Mouse (Mus musculus) intestine, postnatal 0 days (tissue): ENCODE results near the gene Pde4d. TPM values are rescaled to one million over a fixed set of nuclear protein-coding genes. Genes with fewer than 3 reads are reported as not detected.

Experiments used
- ATAC-seq: fragments of 200-750 bp; cut with Nextera tagmentation; 2 replicates; pipeline ENCODE4 v1.8.0; 2017; ENCODE audit warnings: mild to moderate bottlenecking, moderate TSS enrichment, moderate library complexity
- H3K27ac ChIP-seq: fragments of 300-500 bp; sonication (generic); 2 replicates; pipeline ENCODE4 v1.5.1; 2014; ENCODE audit warnings: mild to moderate bottlenecking, low read depth, low read length, moderate library complexity
- H3K27me3 ChIP-seq: fragments of 300-500 bp; sonication (generic); replicated peaks from 2 replicates; pipeline ENCODE4 v1.6.1; 2014; ENCODE audit warnings: low read length, mixed read lengths; ENCODE audit not compliant: control insufficient read depth, insufficient read depth
- H3K36me3 ChIP-seq: fragments of 300-500 bp; sonication (generic); 2 replicates; pipeline ENCODE4 v1.6.1; 2014; ENCODE audit warnings: mild to moderate bottlenecking, moderate library complexity; ENCODE audit not compliant: control insufficient read depth, insufficient read depth
- H3K4me1 ChIP-seq: fragments of 300-500 bp; sonication (generic); replicated peaks from 2 replicates; pipeline ENCODE4 v1.6.1; 2014; ENCODE audit warnings: antibody characterized with exemption, low read length, mixed read lengths; ENCODE audit not compliant: control insufficient read depth, insufficient read depth
- H3K4me2 ChIP-seq: fragments of 300-500 bp; sonication (generic); replicated peaks from 2 replicates; pipeline ENCODE4 v1.6.1; 2014; ENCODE audit warnings: low read depth, mild to moderate bottlenecking, moderate library complexity
- H3K4me3 ChIP-seq: fragments of 300-500 bp; sonication (generic); 2 replicates; pipeline ENCODE4 v1.5.1; 2014; ENCODE audit warnings: low read depth, low read length
- H3K9ac ChIP-seq: fragments of 300-500 bp; sonication (generic); 2 replicates; pipeline ENCODE4 v1.6.1; 2014; ENCODE audit warnings: mild to moderate bottlenecking, low read depth, low read length
- H3K9me3 ChIP-seq: fragments of 300-500 bp; sonication (generic); 2 replicates; pipeline ENCODE4 v1.6.1; 2016; ENCODE audit warnings: mixed run types; ENCODE audit not compliant: control insufficient read depth
- CTCF ChIP-seq: sonication (generic); IDR thresholded peaks from 2 replicates; pipeline ENCODE4 v1.5.1; 2016; ENCODE audit warnings: low read depth, mild to moderate bottlenecking, control low read depth, antibody characterized with exemption, moderate library complexity
- WGBS: fragments of 180-500 bp; shearing (Covaris S2); extraction: QIAGEN DNeasy Blood & Tissue Kit; methylation state at CpG from one replicate; pipeline ENCODE4 v1.1.7; 2014; 5-methylcytosine and 5-hydroxymethylcytosine counted together
- polyA plus RNA-seq: library from polyadenylated mRNA; unstranded; fragments of >200 nt; fragmentation: Nextera tagmentation; extraction: Ambion mirVana; gene quantifications from 2 replicates; pipeline ENCODE4 v1.2.1, GENCODE M21; 2015

The Pde4d gene
- polyA plus RNA-seq, 1 experiment from 2014 or later, result 17.8 TPM

DNA sequence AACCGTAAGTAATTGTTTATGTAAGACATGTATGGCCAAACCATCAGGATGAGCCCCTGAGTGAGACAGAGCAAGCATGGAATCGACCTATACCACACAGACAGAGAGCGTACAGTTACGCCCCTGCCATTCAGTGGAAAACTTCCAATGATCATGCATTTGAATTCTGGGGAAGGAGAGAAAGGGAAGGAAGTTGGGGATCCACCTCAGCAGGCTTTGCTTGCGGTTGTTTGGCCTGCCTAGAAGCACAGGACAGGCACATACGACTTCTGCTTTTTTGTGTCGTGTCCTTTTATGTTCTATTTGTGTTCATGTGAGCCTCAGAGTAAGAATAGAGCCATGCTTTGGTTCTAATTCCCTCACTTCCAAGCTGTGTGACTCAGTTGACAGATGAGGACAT is 849.1 kb downstream of the Pde4d start:
- WGBS, result 82% methylated on average over 7 of the region's 7 CpGs

DNA sequence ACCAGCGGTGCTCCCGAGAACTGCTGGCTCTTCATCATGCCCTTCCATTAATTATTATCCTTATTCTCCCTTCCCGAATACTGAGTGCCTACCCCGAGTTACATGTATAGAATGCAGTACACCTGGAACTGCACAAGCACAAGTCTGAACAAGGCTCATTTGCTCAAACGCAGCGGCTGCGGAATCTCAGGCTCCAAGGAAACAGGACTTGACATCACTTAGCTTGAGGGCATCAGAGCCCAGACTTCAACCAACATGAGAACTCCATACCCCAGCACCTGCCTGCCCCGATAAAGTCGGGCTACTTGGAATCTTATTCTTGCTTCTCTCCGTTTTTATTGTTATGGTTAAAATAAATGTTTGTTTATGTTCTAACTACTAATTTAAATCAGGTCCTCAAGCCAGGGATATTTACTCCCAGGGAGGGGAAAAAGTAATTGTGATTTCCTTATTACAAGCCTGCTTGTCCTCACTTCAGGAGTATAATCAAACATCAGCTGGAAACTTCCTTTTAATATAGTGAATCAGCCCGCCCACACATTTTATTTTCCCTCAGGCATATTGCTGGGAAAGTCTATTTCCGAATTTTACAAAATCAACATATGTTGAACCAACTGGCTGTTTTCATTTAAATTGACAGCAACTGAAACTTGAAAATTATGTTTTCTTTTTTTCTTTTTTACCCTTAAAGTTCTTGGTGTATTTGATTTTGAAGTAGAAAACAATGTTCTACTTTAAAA is 849.9 kb downstream of the Pde4d start:
- H3K27me3 ChIP-seq, result no peaks in the 10 kb centered on the region
- no peaks in the 10 kb centered on the region for H3K9me3 ChIP-seq
- no peak overlapping the region for H3K4me3 ChIP-seq
- no peak for ATAC-seq
- WGBS, result 80% methylated on average over 12 of the region's 12 CpGs
- H3K4me1 ChIP-seq, result no peaks in the 10 kb centered on the region
- H3K27ac ChIP-seq, result no peak overlapping the region
- no peaks in the 10 kb centered on the region for H3K36me3 ChIP-seq
- no peak for TF ChIP-seq CTCF
- no peak overlapping the region for H3K4me2 ChIP-seq
- no peak overlapping the region for H3K9ac ChIP-seq

More for the DNA sequence above, 849.1 kb downstream of the Pde4d start:
- Histone ChIP-seq H3K4me1 (no peaks in the 10 kb centered on the region), H3K4me2 (no peak overlapping the region), H3K9me3 (no peaks in the 10 kb centered on the region), H3K9ac (no peak overlapping the region), H3K27me3 (no peaks in the 10 kb centered on the region), H3K27ac (no peak overlapping the region), H3K36me3 (no peaks in the 10 kb centered on the region), H3K4me3 (no peak overlapping the region)
- ATAC-seq, result no peak
- TF ChIP-seq CTCF, result no peak

DNA sequence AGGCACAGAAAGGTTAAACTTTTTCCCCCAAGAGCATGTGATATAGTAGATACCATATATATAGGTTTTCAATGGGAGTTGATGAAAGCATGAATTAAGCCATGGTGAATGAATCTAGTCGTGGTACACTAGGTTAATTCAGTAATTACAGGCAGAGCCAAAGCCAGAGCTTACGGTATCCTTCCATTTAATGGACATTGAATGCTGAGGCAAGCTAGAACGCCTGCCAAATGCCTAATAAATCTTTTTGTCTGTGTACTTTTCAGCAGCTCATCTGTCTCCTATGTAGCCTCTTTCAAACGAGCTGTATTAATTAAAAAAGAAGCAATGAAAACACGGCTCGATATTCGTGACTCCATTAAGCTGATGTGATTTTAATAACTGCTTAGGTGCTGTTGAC is 862.8 kb downstream of the Pde4d start:
- 72% methylated on average over 7 of the region's 7 CpGs for WGBS
- no peak overlapping the region for H3K4me2 ChIP-seq

DNA sequence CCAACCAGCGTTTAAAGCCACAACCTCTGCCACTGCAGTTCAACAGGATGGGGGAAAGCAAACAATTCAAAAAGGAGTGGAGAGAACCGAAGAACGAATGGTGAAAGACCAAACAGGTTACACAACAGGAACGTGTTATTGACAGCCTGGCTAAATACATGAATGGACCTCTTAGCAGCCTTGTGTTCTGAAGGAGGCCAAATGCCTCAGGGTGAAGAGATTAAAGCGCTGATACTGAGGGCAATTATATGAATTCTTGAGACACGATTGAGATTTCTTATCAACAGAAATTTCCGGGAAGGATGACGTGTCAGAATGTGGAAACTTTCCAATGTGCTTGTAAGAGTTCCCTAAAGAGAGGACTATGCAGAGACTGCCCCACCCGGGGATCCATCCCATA is 865.9 kb downstream of the Pde4d start:
- H3K27ac ChIP-seq, result no peak overlapping the region
- no peaks in the 10 kb centered on the region for H3K36me3 ChIP-seq
- no peaks in the 10 kb centered on the region for H3K27me3 ChIP-seq
- TF ChIP-seq CTCF, result no peak
- H3K9me3 ChIP-seq, result no peaks in the 10 kb centered on the region
- H3K4me3 ChIP-seq, result no peak overlapping the region
- no peaks in the 10 kb centered on the region for H3K4me1 ChIP-seq
- 43% methylated on average over 9 of the region's 9 CpGs for WGBS
- no peak for ATAC-seq
- H3K9ac ChIP-seq, result no peak overlapping the region
- no peak overlapping the region for H3K4me2 ChIP-seq

More for the DNA sequence above, 862.8 kb downstream of the Pde4d start:
- Histone ChIP-seq H3K4me1 (no peaks in the 10 kb centered on the region), H3K36me3 (no peaks in the 10 kb centered on the region), H3K9me3 (no peaks in the 10 kb centered on the region), H3K4me3 (no peak overlapping the region), H3K27ac (no peak overlapping the region), H3K27me3 (no peaks in the 10 kb centered on the region), H3K9ac (no peak overlapping the region)
- no peak for ATAC-seq
- no peak for TF ChIP-seq CTCF

DNA sequence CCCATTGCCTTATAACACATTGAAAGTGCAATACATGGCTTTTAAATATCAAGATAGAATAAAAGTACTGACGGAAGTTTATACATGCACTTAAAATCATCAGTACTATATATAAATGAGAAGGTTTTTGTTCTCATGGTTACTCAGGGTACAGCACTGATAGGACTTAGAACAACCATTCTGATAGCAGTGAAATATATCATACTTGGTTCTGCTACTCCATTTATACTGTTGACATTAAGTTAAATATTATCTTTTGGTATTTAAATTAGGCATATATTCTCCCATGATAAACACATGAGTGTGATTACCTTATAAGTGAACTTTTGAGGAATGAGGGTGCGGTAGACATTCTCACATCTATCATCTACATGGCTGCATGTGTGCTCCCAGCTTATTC is 867.9 kb downstream of the Pde4d start:
- H3K4me1 ChIP-seq, result no peaks in the 10 kb centered on the region
- WGBS, result 60% methylated on average over 2 of the region's 2 CpGs
- H3K27me3 ChIP-seq, result no peaks in the 10 kb centered on the region
- no peak overlapping the region for H3K27ac ChIP-seq
- H3K36me3 ChIP-seq, result no peaks in the 10 kb centered on the region
- ATAC-seq, result no peak
- no peak for TF ChIP-seq CTCF
- no peak overlapping the region for H3K9ac ChIP-seq
- no peak overlapping the region for H3K4me2 ChIP-seq
- H3K9me3 ChIP-seq, result no peaks in the 10 kb centered on the region
- no peak overlapping the region for H3K4me3 ChIP-seq

DNA sequence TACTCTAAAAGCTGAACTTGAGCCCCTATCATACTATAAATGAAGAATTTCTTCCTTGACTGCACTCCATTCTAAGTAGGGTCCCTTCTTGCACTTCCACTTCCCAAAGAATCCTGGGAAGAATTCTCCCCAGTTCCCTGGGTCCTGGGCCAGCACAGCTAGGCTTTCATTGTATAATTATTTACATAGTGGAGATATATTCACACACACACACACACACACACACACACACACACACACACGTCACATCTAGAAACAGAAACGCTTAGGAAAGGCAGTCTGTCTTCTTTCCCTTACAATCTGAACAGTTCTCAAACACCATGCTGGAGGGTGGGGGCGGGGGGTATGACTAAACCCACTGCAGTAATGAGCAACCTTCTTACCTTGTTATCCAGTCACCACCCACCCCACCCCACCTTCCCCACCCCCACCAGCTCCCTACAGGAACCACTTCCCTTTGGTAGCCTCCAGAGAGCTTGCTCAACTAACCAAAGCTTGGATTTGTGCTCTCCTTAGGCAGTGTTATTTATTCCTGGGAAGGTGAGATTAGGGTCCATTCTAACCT is 868.8 kb downstream of the Pde4d start:
- Histone ChIP-seq H3K4me1 (no peaks in the 10 kb centered on the region), H3K4me2 (no peak overlapping the region), H3K36me3 (no peaks in the 10 kb centered on the region), H3K9ac (no peak overlapping the region), H3K9me3 (no peaks in the 10 kb centered on the region), H3K4me3 (no peak overlapping the region), H3K27me3 (no peaks in the 10 kb centered on the region), H3K27ac (no peak overlapping the region)
- 48% methylated on average over 3 of the region's 3 CpGs for WGBS
- no peak for TF ChIP-seq CTCF
- ATAC-seq, result no peak
